Mouse (Mus musculus) spleen, adult 2 months (tissue): ENCODE results near the gene Trp53i11. TPM values are rescaled to one million over a fixed set of nuclear protein-coding genes. Genes with fewer than 3 reads are reported as not detected.

Source experiments
- DNase-seq, 2 experiments: peaks; one replicate each; pipeline versions ENCODE4 v3.0.0 to v3.0.0-alpha.2; 2012 to 2021; ENCODE audit warnings: low spot score in 2 of 2, low read depth in 1 of 2
- H3K27ac ChIP-seq: fragments of 200-500 bp; 2 replicates; pipeline ENCODE4 v1.5.1; 2012; ENCODE audit warnings: low read length, inconsistent platforms; ENCODE audit not compliant: insufficient read depth
- H3K27me3 ChIP-seq: fragments of 200-500 bp; 2 replicates; pipeline ENCODE4 v1.6.1; 2012; ENCODE audit warnings: mild to moderate bottlenecking, moderate library complexity, low read length, inconsistent platforms; ENCODE audit not compliant: control insufficient read depth, insufficient read depth
- H3K36me3 ChIP-seq: fragments of 200-500 bp; 2 replicates; pipeline ENCODE4 v1.6.1; 2012; ENCODE audit warnings: mild to moderate bottlenecking, low read length, inconsistent platforms; ENCODE audit not compliant: control insufficient read depth, insufficient read depth
- H3K4me1 ChIP-seq: fragments of 200-500 bp; 2 replicates; pipeline ENCODE4 v1.6.1; 2011; ENCODE audit warnings: inconsistent platforms; ENCODE audit not compliant: control insufficient read depth, insufficient read depth, insufficient read length
- H3K4me3 ChIP-seq: fragments of 200-500 bp; 2 replicates; pipeline ENCODE4 v1.5.1; 2011; ENCODE audit warnings: mild to moderate bottlenecking, inconsistent platforms; ENCODE audit not compliant: insufficient read depth, insufficient read length; ENCODE audit errors: extremely low read depth
- CTCF ChIP-seq: fragments of 200-500 bp; IDR thresholded peaks from 2 replicates; pipeline ENCODE4 v1.5.1; 2011; ENCODE audit warnings: mild to moderate bottlenecking, inconsistent platforms; ENCODE audit not compliant: insufficient read depth, insufficient read length, insufficient replicate concordance; ENCODE audit errors: extremely low read depth
- POLR2A ChIP-seq: fragments of 200-500 bp; IDR thresholded peaks from 2 replicates; pipeline ENCODE4 v1.6.1; 2011; ENCODE audit warnings: low read depth, low read length, inconsistent platforms
- WGBS: fragments of 180-500 bp; shearing (Covaris S2); methylation state at CpG from one replicate; pipeline ENCODE4 v1.1.7; 2018; 5-methylcytosine and 5-hydroxymethylcytosine counted together
- polyA plus RNA-seq: library from polyadenylated mRNA; depleted of rRNA; stranded (reverse); fragments of >200 nt; gene quantifications from 2 replicates; pipeline ENCODE4 v1.2.3, GENCODE M21; 2012

Gene Trp53i11
- polyA plus RNA-seq, 1 experiment: 149 TPM

GRCm38 (mm10) chr2:93170156-93170844, 17.0 kb upstream of the Trp53i11 start:
- WGBS: 87% methylated on average over 19 of the region's 19 CpGs
- H3K4me3 ChIP-seq: no peak overlapping the region
- no peak for TF ChIP-seq CTCF
- no peak for TF ChIP-seq POLR2A

GRCm38 (mm10) chr2:93170845-93171200, 16.5 kb upstream of the Trp53i11 start:
- no peak overlapping the region for H3K4me3 ChIP-seq
- no peak overlapping the region for H3K27ac ChIP-seq
- H3K27me3 ChIP-seq: no peaks in the 10 kb centered on the region
- H3K36me3 ChIP-seq: no peaks in the 10 kb centered on the region
- TF ChIP-seq CTCF (no peak), POLR2A (no peak)
- 86% methylated on average over 5 of the region's 5 CpGs for WGBS
- peaks cover 12% of the 10 kb centered on the region; the same call in 1 of the 2 replicates for H3K4me1 ChIP-seq
- DNase-seq: no peak

More at GRCm38 (mm10) chr2:93170156-93170844, 17.0 kb upstream of the Trp53i11 start:
- no peak for DNase-seq
- H3K36me3 ChIP-seq: no peaks in the 10 kb centered on the region
- peaks cover 14% of the 10 kb centered on the region; the same call in 1 of the 2 replicates for H3K4me1 ChIP-seq
- no peaks in the 10 kb centered on the region for H3K27me3 ChIP-seq
- no peak overlapping the region for H3K27ac ChIP-seq

GRCm38 (mm10) chr2:93171929-93172328, 15.4 kb upstream of the Trp53i11 start:
- H3K27me3 ChIP-seq: no peaks in the 10 kb centered on the region
- H3K36me3 ChIP-seq: no peaks in the 10 kb centered on the region
- no peak overlapping the region for H3K4me3 ChIP-seq
- TF ChIP-seq POLR2A (no peak), CTCF (no peak)
- H3K4me1 ChIP-seq: peaks cover 3% of the 10 kb centered on the region; the same call in 1 of the 2 replicates
- WGBS: 86% methylated on average over 6 of the region's 6 CpGs
- no peak overlapping the region for H3K27ac ChIP-seq
- no peak for DNase-seq

GRCm38 (mm10) chr2:93172460-93172859, 14.9 kb upstream of the Trp53i11 start:
- no peak for TF ChIP-seq POLR2A
- no peak for TF ChIP-seq CTCF
- Histone ChIP-seq H3K27me3 (no peaks in the 10 kb centered on the region), H3K27ac (no peak overlapping the region), H3K4me1 (peaks cover 5% of the 10 kb centered on the region; the same call in 1 of the 2 replicates), H3K4me3 (no peak overlapping the region), H3K36me3 (no peaks in the 10 kb centered on the region)
- DNase-seq: no peak
- WGBS: 49% methylated on average over 5 of the region's 5 CpGs

- Histone ChIP-seq H3K27me3 (no peaks in the 10 kb centered on the region), H3K4me1 (peaks cover 5% of the 10 kb centered on the region; the same call in 1 of the 2 replicates), H3K27ac (no peak overlapping the region), H3K4me3 (no peak overlapping the region), H3K36me3 (no peaks in the 10 kb centered on the region)
- no peak for DNase-seq
- no peak for TF ChIP-seq CTCF
- TF ChIP-seq POLR2A: no peak
- 74% methylated on average over 5 of the region's 5 CpGs for WGBS
Observed at GRCm38 (mm10) chr2:93174159-93174558, 13.2 kb upstream of the Trp53i11 start.

- no peak for DNase-seq
Observed at GRCm38 (mm10) chr2:93175278-93175677, 12.1 kb upstream of the Trp53i11 start.

GRCm38 (mm10) chr2:93175721-93176120, 11.6 kb upstream of the Trp53i11 start:
- Histone ChIP-seq H3K4me1 (peaks cover 16% of the 10 kb centered on the region; the same call in 1 of the 2 replicates), H3K4me3 (no peak overlapping the region), H3K27ac (no peak overlapping the region), H3K27me3 (no peaks in the 10 kb centered on the region), H3K36me3 (no peaks in the 10 kb centered on the region)
- 84% methylated on average over 2 of the region's 2 CpGs for WGBS
- DNase-seq: no peak
- TF ChIP-seq POLR2A: no peak
- no peak for TF ChIP-seq CTCF

More at GRCm38 (mm10) chr2:93175278-93175677, 12.1 kb upstream of the Trp53i11 start:
- peaks cover 11% of the 10 kb centered on the region; the same call in 1 of the 2 replicates for H3K4me1 ChIP-seq
- no peak for TF ChIP-seq CTCF
- no peak for TF ChIP-seq POLR2A
- no peak overlapping the region for H3K27ac ChIP-seq
- no peaks in the 10 kb centered on the region for H3K27me3 ChIP-seq
- WGBS: 84% methylated on average over 5 of the region's 5 CpGs
- no peaks in the 10 kb centered on the region for H3K36me3 ChIP-seq
- no peak overlapping the region for H3K4me3 ChIP-seq
